Mouse (Mus musculus) urinary bladder, postnatal 4 days (tissue): ENCODE data around the gene Mrpl38.

Experiments used
- DNase-seq, 2 experiments: peaks; one replicate each; pipeline ENCODE4 v3.0.0; 2021 to 2022; ENCODE audit warnings: low spot score in 2 of 2

The Mrpl38 gene

GRCm38 (mm10) chr11:116111067-116111466, 27.6 kb downstream of the Mrpl38 start:
- no peak for DNase-seq

- no peak for DNase-seq
These were observed 28.1 kb downstream of the Mrpl38 start for GRCm38 (mm10) chr11:116110540-116110939.

GRCm38 (mm10) chr11:116110131-116110530, 28.5 kb downstream of the Mrpl38 start:
- DNase-seq: peak; percentile 78 to 88

GRCm38 (mm10) chr11:116109441-116110081, 29.1 kb downstream of the Mrpl38 start:
- peak in 1 of 2 experiments; percentile 36 for DNase-seq

- peak in 1 of 2 experiments; percentile 45 for DNase-seq
These were observed 30.1 kb downstream of the Mrpl38 start for GRCm38 (mm10) chr11:116108464-116109137.

- DNase-seq: peak in 1 of 2 experiments; percentile 24
These were observed 30.8 kb downstream of the Mrpl38 start for GRCm38 (mm10) chr11:116107777-116108285.

- peak in 1 of 2 experiments; percentile 24 for DNase-seq
These were observed 31.5 kb downstream of the Mrpl38 start for GRCm38 (mm10) chr11:116106963-116107776.

GRCm38 (mm10) chr11:116106154-116106962, 32.3 kb downstream of the Mrpl38 start:
- peak in 1 of 2 experiments; percentile 23 for DNase-seq

GRCm38 (mm10) chr11:116105065-116105464, 33.6 kb downstream of the Mrpl38 start:
- no peak for DNase-seq

- DNase-seq: peak in 1 of 2 experiments; percentile 74
These were observed 34.5 kb downstream of the Mrpl38 start for GRCm38 (mm10) chr11:116104006-116104646.

- peak in 1 of 2 experiments; percentile 22 for DNase-seq
These were observed 35.1 kb downstream of the Mrpl38 start for GRCm38 (mm10) chr11:116103572-116103971.

GRCm38 (mm10) chr11:116102472-116102871, 36.2 kb downstream of the Mrpl38 start:
- DNase-seq: no peak

GRCm38 (mm10) chr11:116101931-116102381, 36.7 kb downstream of the Mrpl38 start:
- DNase-seq: peak in 1 of 2 experiments; percentile 67

- no peak for DNase-seq
These were observed 37.8 kb downstream of the Mrpl38 start for GRCm38 (mm10) chr11:116100839-116101238.

- DNase-seq: peak in 1 of 2 experiments; percentile 81
These were observed 38.3 kb downstream of the Mrpl38 start for GRCm38 (mm10) chr11:116100385-116100784.

- no peak for DNase-seq
These were observed 39.2 kb downstream of the Mrpl38 start for GRCm38 (mm10) chr11:116099462-116099861.

GRCm38 (mm10) chr11:116098711-116099460, 39.8 kb downstream of the Mrpl38 start:
- no peak for DNase-seq

GRCm38 (mm10) chr11:116096213-116097108, 42.2 kb downstream of the Mrpl38 start:
- DNase-seq: no peak

GRCm38 (mm10) chr11:116095573-116095972, 43.1 kb downstream of the Mrpl38 start:
- DNase-seq: no peak
